Mouse (Mus musculus) forebrain, embryonic 12.5 days (tissue): ENCODE measurements around the gene Rpl41. TPM values are rescaled to one million over a fixed set of nuclear protein-coding genes. Genes with fewer than 3 reads are reported as not detected.
"Not testable (repeated sequence)": the region's sequence is repeated elsewhere in the genome, so short reads cannot be mapped to it uniquely, and the experiment has no call there.

Experiments
- ATAC-seq: fragments of 200-750 bp; cut with Nextera tagmentation; 2 replicates; pipeline ENCODE4 v1.8.0; 2017; ENCODE audit warnings: moderate TSS enrichment; ENCODE audit not compliant: low FRiP score
- H3K27ac ChIP-seq: fragments of 300-500 bp; sonication (generic); 2 replicates; pipeline ENCODE4 v1.5.1; 2016; ENCODE audit warnings: mild to moderate bottlenecking
- H3K27me3 ChIP-seq: fragments of 300-500 bp; sonication (generic); 2 replicates; pipeline ENCODE4 v1.6.1; 2016; ENCODE audit warnings: mild to moderate bottlenecking
- H3K36me3 ChIP-seq: fragments of 300-500 bp; sonication (generic); replicated peaks from 2 replicates; pipeline ENCODE4 v1.6.1; 2016; ENCODE audit warnings: mild to moderate bottlenecking
- H3K4me1 ChIP-seq: fragments of 300-500 bp; sonication (generic); 2 replicates; pipeline ENCODE4 v1.6.1; 2016
- H3K4me2 ChIP-seq: fragments of 300-500 bp; sonication (generic); 2 replicates; pipeline ENCODE4 v1.6.1; 2016; ENCODE audit warnings: mild to moderate bottlenecking, moderate library complexity
- H3K4me3 ChIP-seq: fragments of 300-500 bp; sonication (generic); replicated peaks from 2 replicates; pipeline ENCODE4 v1.5.1; 2016; ENCODE audit warnings: mild to moderate bottlenecking
- H3K9ac ChIP-seq: fragments of 300-500 bp; sonication (generic); 2 replicates; pipeline ENCODE4 v1.6.1; 2016; ENCODE audit warnings: mild to moderate bottlenecking
- H3K9me3 ChIP-seq: fragments of 300-500 bp; sonication (generic); 2 replicates; pipeline ENCODE4 v1.6.1; 2016
- WGBS: fragments of 180-500 bp; shearing (Covaris S2); methylation state at CpG from one replicate; pipeline ENCODE4 v1.1.7; 2016; 5-methylcytosine and 5-hydroxymethylcytosine counted together
- polyA plus RNA-seq: library from polyadenylated mRNA; unstranded; fragments of >200 nt; fragmentation: Nextera tagmentation; extraction: Ambion mirVana; gene quantifications from 2 replicates; pipeline ENCODE4 v1.2.1, GENCODE M21; 2016

The Rpl41 gene
- polyA plus RNA-seq, 1 experiment from 2014 or later, result 2,922 TPM

GRCm38 (mm10) chr10:128515044-128515443 is 34.1 kb downstream of the Rpl41 start:
- Histone ChIP-seq H3K4me3 (no peak overlapping the region), H3K9ac (no peak overlapping the region), H3K36me3 (no peaks in the 10 kb centered on the region; the same call in 1 of the 2 replicates), H3K27ac (no peak overlapping the region), H3K4me1 (no peaks in the 10 kb centered on the region), H3K9me3 (no peaks in the 10 kb centered on the region), H3K27me3 (peaks cover 44% of the 10 kb centered on the region), H3K4me2 (no peak overlapping the region)
- ATAC-seq, result no peak
- 82% methylated on average over 4 of the region's 4 CpGs for WGBS

GRCm38 (mm10) chr10:128511761-128512160 is 37.3 kb downstream of the Rpl41 start:
- H3K36me3 ChIP-seq, result no peaks in the 10 kb centered on the region; the same call in 1 of the 2 replicates
- no peak overlapping the region for H3K9ac ChIP-seq
- H3K27ac ChIP-seq, result no peak overlapping the region
- H3K9me3 ChIP-seq, result no peaks in the 10 kb centered on the region
- ATAC-seq, result no peak
- H3K27me3 ChIP-seq, result peaks cover 20% of the 10 kb centered on the region
- H3K4me1 ChIP-seq, result no peaks in the 10 kb centered on the region
- 83% methylated on average over 12 of the region's 12 CpGs for WGBS
- H3K4me3 ChIP-seq, result no peak overlapping the region
- H3K4me2 ChIP-seq, result no peak overlapping the region

- 90% methylated on average over 9 of the region's 9 CpGs for WGBS
- no peak overlapping the region for H3K27ac ChIP-seq
- no peak overlapping the region for H3K9ac ChIP-seq
- ATAC-seq, result no peak
- no peaks in the 10 kb centered on the region; the same call in 1 of the 2 replicates for H3K36me3 ChIP-seq
- H3K9me3 ChIP-seq, result no peaks in the 10 kb centered on the region
- H3K4me2 ChIP-seq, result no peak overlapping the region
- no peak overlapping the region for H3K4me3 ChIP-seq
- no peaks in the 10 kb centered on the region for H3K4me1 ChIP-seq
- peaks cover 14% of the 10 kb centered on the region for H3K27me3 ChIP-seq
These were observed 37.9 kb downstream of the Rpl41 start for GRCm38 (mm10) chr10:128511189-128511588.

- 89% methylated on average over 11 of the region's 11 CpGs for WGBS
- Histone ChIP-seq H3K4me3 (no peak overlapping the region), H3K9ac (no peak overlapping the region), H3K36me3 (peaks cover 4% of the 10 kb centered on the region; the same call in 1 of the 2 replicates), H3K27ac (no peak overlapping the region), H3K4me1 (no peaks in the 10 kb centered on the region), H3K4me2 (no peak overlapping the region), H3K27me3 (peaks cover 5% of the 10 kb centered on the region), H3K9me3 (no peaks in the 10 kb centered on the region)
- no peak for ATAC-seq
These were observed 38.8 kb downstream of the Rpl41 start for GRCm38 (mm10) chr10:128510301-128510700.

- no peak overlapping the region for H3K4me3 ChIP-seq
- WGBS, result 83% methylated on average over 4 of the region's 4 CpGs
- ATAC-seq, result no peak
- no peak overlapping the region for H3K27ac ChIP-seq
- H3K27me3 ChIP-seq, result peaks cover under 1% of the 10 kb centered on the region; the same call in 1 of the 2 replicates
- H3K4me1 ChIP-seq, result no peaks in the 10 kb centered on the region
- no peaks in the 10 kb centered on the region for H3K9me3 ChIP-seq
- peaks cover 4% of the 10 kb centered on the region; the same call in 1 of the 2 replicates for H3K36me3 ChIP-seq
- H3K4me2 ChIP-seq, result no peak overlapping the region
- H3K9ac ChIP-seq, result no peak overlapping the region
These were observed 39.3 kb downstream of the Rpl41 start for GRCm38 (mm10) chr10:128509831-128510230.

GRCm38 (mm10) chr10:128509203-128509602 is 39.9 kb downstream of the Rpl41 start:
- Histone ChIP-seq H3K9ac (no peak overlapping the region), H3K27me3 (no peaks in the 10 kb centered on the region), H3K27ac (no peak overlapping the region), H3K4me2 (no peak overlapping the region), H3K4me3 (no peak overlapping the region), H3K36me3 (peaks cover 4% of the 10 kb centered on the region; the same call in 1 of the 2 replicates), H3K9me3 (no peaks in the 10 kb centered on the region), H3K4me1 (no peaks in the 10 kb centered on the region)
- no peak for ATAC-seq
- 86% methylated on average over 9 of the region's 9 CpGs for WGBS

GRCm38 (mm10) chr10:128508260-128508659 is 40.8 kb downstream of the Rpl41 start:
- WGBS, result 82% methylated on average over 9 of the region's 9 CpGs

GRCm38 (mm10) chr10:128505974-128506373 is 43.1 kb downstream of the Rpl41 start:
- Histone ChIP-seq H3K4me2 (no peak overlapping the region), H3K9ac (no peak overlapping the region), H3K4me3 (no peak overlapping the region), H3K27me3 (no peaks in the 10 kb centered on the region), H3K4me1 (no peaks in the 10 kb centered on the region), H3K36me3 (peaks cover 4% of the 10 kb centered on the region; the same call in 1 of the 2 replicates), H3K9me3 (no peaks in the 10 kb centered on the region), H3K27ac (no peak overlapping the region)
- ATAC-seq, result no peak
- 93% methylated on average over 14 of the region's 14 CpGs for WGBS

More at GRCm38 (mm10) chr10:128508260-128508659, 40.8 kb downstream of the Rpl41 start:
- Histone ChIP-seq H3K4me1 (no peaks in the 10 kb centered on the region), H3K4me3 (no peak overlapping the region), H3K27me3 (no peaks in the 10 kb centered on the region), H3K9me3 (no peaks in the 10 kb centered on the region), H3K27ac (no peak overlapping the region), H3K9ac (no peak overlapping the region), H3K4me2 (no peak overlapping the region), H3K36me3 (peaks cover 4% of the 10 kb centered on the region; the same call in 1 of the 2 replicates)
- ATAC-seq, result no peak

GRCm38 (mm10) chr10:128505371-128505667 is 43.8 kb downstream of the Rpl41 start:
- 85% methylated on average over 5 of the region's 5 CpGs for WGBS
- H3K9me3 ChIP-seq, ATAC-seq, H3K27ac ChIP-seq, H3K4me3 ChIP-seq, H3K36me3 ChIP-seq, H3K4me1 ChIP-seq, H3K27me3 ChIP-seq, H3K4me2 ChIP-seq, H3K9ac ChIP-seq: not testable (repeated sequence)

- ATAC-seq, result no peak
- no peaks in the 10 kb centered on the region for H3K9me3 ChIP-seq
- no peak overlapping the region for H3K27ac ChIP-seq
- H3K9ac ChIP-seq, result no peak overlapping the region
- H3K27me3 ChIP-seq, result no peaks in the 10 kb centered on the region
- WGBS, result 75% methylated on average over 9 of the region's 9 CpGs
- no peak overlapping the region for H3K4me3 ChIP-seq
- no peak overlapping the region for H3K4me2 ChIP-seq
- H3K36me3 ChIP-seq, result peaks cover 4% of the 10 kb centered on the region; the same call in 1 of the 2 replicates
- H3K4me1 ChIP-seq, result no peaks in the 10 kb centered on the region
These were observed 44.3 kb downstream of the Rpl41 start for GRCm38 (mm10) chr10:128504641-128505370.

GRCm38 (mm10) chr10:128504012-128504411 is 45.1 kb downstream of the Rpl41 start:
- H3K27ac ChIP-seq, result no peak overlapping the region
- H3K4me2 ChIP-seq, result no peak overlapping the region
- H3K9ac ChIP-seq, result no peak overlapping the region
- H3K27me3 ChIP-seq, result no peaks in the 10 kb centered on the region
- peaks cover 4% of the 10 kb centered on the region; the same call in 1 of the 2 replicates for H3K36me3 ChIP-seq
- ATAC-seq, result no peak
- H3K4me1 ChIP-seq, result peaks cover 6% of the 10 kb centered on the region; the same call in 1 of the 2 replicates
- 84% methylated on average over 3 of the region's 3 CpGs for WGBS
- no peaks in the 10 kb centered on the region for H3K9me3 ChIP-seq
- H3K4me3 ChIP-seq, result no peak overlapping the region

- 81% methylated on average over 8 of the region's 8 CpGs for WGBS
- no peak for ATAC-seq
These were observed 45.6 kb downstream of the Rpl41 start for GRCm38 (mm10) chr10:128503532-128503931.

GRCm38 (mm10) chr10:128502341-128502740 is 46.8 kb downstream of the Rpl41 start:
- Histone ChIP-seq H3K36me3 (peaks cover 4% of the 10 kb centered on the region; the same call in 1 of the 2 replicates), H3K27ac (no peak overlapping the region), H3K4me1 (peaks cover 16% of the 10 kb centered on the region), H3K4me3 (no peak overlapping the region), H3K9me3 (no peaks in the 10 kb centered on the region), H3K4me2 (no peak overlapping the region), H3K27me3 (no peaks in the 10 kb centered on the region), H3K9ac (no peak overlapping the region)
- 88% methylated on average over 5 of the region's 5 CpGs for WGBS
- no peak for ATAC-seq

More at GRCm38 (mm10) chr10:128503532-128503931, 45.6 kb downstream of the Rpl41 start:
- Histone ChIP-seq H3K9ac (no peak overlapping the region), H3K4me1 (peaks cover 6% of the 10 kb centered on the region; the same call in 1 of the 2 replicates), H3K4me3 (no peak overlapping the region), H3K27me3 (no peaks in the 10 kb centered on the region), H3K36me3 (peaks cover 4% of the 10 kb centered on the region; the same call in 1 of the 2 replicates), H3K9me3 (no peaks in the 10 kb centered on the region), H3K27ac (no peak overlapping the region), H3K4me2 (no peak overlapping the region)
